Mouse (Mus musculus): ENCODE measurements around the gene Cyp2t4. TPM values are rescaled to one million over a fixed set of nuclear protein-coding genes. Genes with fewer than 3 reads are reported as not detected.

The Cyp2t4 gene
- total RNA-seq, 2 experiments from 2014 or later = not detected

Small RNA genes lying within 50 kb of the gene (microRNA-seq; reads per million reads assigned to microRNA genes)
- 0.25 to 0.34 reads per million in 2 experiments for gene Mir1191
- 0.67 to 0.99 reads per million in 2 experiments for gene Mir3101

Other genes with a start within 250 kb of the Cyp2t4 start
- not detected for gene Cyp2a22, start 214.3 kb upstream of the Cyp2t4 start, total RNA-seq (2021)
- gene Cyp2a12, start 124.6 kb upstream of the Cyp2t4 start, total RNA-seq (2021) = not detected
- under 1 TPM in 1 of 2 experiments, not detected in 1; 0.41 TPM for gene Cyp2f2, start 33.8 kb upstream of the Cyp2t4 start, total RNA-seq (2021)
- gene Egln2, start 13.1 kb downstream of the Cyp2t4 start, total RNA-seq (2021) = 100 to 1,000 TPM in 1 of 2 experiments, 10 to 100 TPM in 1; 98.1 to 101 TPM
- 10 to 100 TPM; 85.3 to 91.2 TPM for gene Rab4b, start 25.2 kb downstream of the Cyp2t4 start, total RNA-seq (2021)
- not detected for gene Gm21983, start 27.4 kb downstream of the Cyp2t4 start, total RNA-seq (2021)
- gene Mia, start 27.4 kb downstream of the Cyp2t4 start, total RNA-seq (2021) = 1 to 10 TPM in 1 of 2 experiments, under 1 TPM in 1; 0.62 to 1.7 TPM
- gene BC024978, start 42.1 kb downstream of the Cyp2t4 start, total RNA-seq (2021) = 10 to 100 TPM; 21.0 to 25.2 TPM
- gene Snrpa, start 42.6 kb downstream of the Cyp2t4 start, total RNA-seq (2021) = 10 to 100 TPM; 81.9 to 85.2 TPM
- gene Itpkc, start 74.9 kb downstream of the Cyp2t4 start, total RNA-seq (2021) = 1 to 10 TPM; 7.5 to 8.8 TPM
- gene Coq8b, start 79.3 kb downstream of the Cyp2t4 start, total RNA-seq (2021) = 10 to 100 TPM; 32.5 to 37.2 TPM
- 100 to 1,000 TPM; 119 to 130 TPM for gene Numbl, start 104.7 kb downstream of the Cyp2t4 start, total RNA-seq (2021)
- gene Ltbp4, start 184.0 kb downstream of the Cyp2t4 start, total RNA-seq (2021) = 10 to 100 TPM; 46.7 to 50.4 TPM
- gene Shkbp1, start 202.3 kb downstream of the Cyp2t4 start, total RNA-seq (2021) = 10 to 100 TPM; 21.7 to 31.2 TPM
- gene Gm20479, start 203.7 kb downstream of the Cyp2t4 start, total RNA-seq (2021) = not detected

Measured in left cerebral cortex, postnatal 25 days (tissue).